Mouse (Mus musculus): ENCODE results near the gene Sumf1. TPM values are rescaled to one million over a fixed set of nuclear protein-coding genes. Genes with fewer than 3 reads are reported as not detected.

The Sumf1 gene
- polyA plus RNA-seq, 1 experiment from 2014 or later = 27.7 TPM

DNA sequence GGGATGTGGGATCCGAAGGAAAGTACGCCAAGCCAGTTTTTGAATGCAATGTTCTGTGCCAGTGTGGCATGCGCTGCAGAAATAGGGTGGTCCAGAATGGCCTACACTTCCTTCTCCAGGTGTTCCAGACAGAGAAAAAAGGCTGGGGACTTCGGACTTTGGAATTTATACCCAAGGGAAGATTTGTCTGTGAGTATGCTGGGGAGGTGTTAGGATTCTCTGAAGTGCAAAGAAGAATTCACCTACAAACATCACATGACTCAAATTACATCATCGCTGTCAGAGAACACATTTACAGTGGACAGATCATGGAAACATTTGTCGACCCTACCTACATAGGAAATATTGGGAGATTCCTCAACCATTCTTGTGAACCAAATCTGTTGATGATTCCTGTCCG lies 109.5 kb downstream of the Sumf1 start:
- peaks cover 15% of the 10 kb centered on the region for H3K36me3 ChIP-seq (ENCODE audit: insufficient read depth, low read length)
- ATAC-seq (ENCODE audit: low FRiP score, low TSS enrichment) = no peak
- 94% methylated on average over 7 of the region's 7 CpGs for WGBS
- H3K4me1 ChIP-seq (ENCODE audit: insufficient read depth, low read length) = no peaks in the 10 kb centered on the region
- no peaks in the 10 kb centered on the region for H3K27me3 ChIP-seq (ENCODE audit: insufficient read depth, low read length)
- H3K4me3 ChIP-seq (ENCODE audit: low read length) = no peak overlapping the region
- no peak overlapping the region for H3K4me2 ChIP-seq (replicated peaks; ENCODE audit: low read depth, low read length)
- no peak overlapping the region for H3K9ac ChIP-seq (replicated peaks; ENCODE audit: low read length)
- no peak overlapping the region for H3K27ac ChIP-seq (ENCODE audit: low read length)
- peaks cover 6% of the 10 kb centered on the region for H3K9me3 ChIP-seq (ENCODE audit: low read length)

DNA sequence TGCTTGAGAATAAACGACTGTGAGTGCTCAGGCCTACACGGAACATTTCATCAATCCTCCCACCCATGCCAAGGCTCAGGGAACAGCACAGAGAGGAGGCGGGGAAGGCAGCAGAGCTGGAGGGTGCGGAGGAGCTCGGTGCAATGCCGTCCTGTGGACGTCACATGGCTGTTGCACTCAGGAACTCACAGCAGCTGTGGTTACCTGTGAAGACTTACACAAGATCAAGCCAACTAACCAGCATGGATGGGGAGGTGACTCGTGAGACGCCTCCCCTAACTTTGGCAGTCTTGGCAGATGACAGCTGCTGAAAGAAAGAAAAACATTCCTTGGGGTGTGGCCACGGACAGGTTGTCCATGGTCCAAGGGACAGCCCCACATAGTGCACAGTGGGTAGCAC lies 110.8 kb downstream of the Sumf1 start:
- WGBS = 82% methylated on average over 10 of the region's 10 CpGs
- H3K9ac ChIP-seq (replicated peaks; ENCODE audit: low read length) = no peak overlapping the region
- no peaks in the 10 kb centered on the region for H3K27me3 ChIP-seq (ENCODE audit: insufficient read depth, low read length)
- H3K4me1 ChIP-seq (ENCODE audit: insufficient read depth, low read length) = no peaks in the 10 kb centered on the region
- H3K4me3 ChIP-seq (ENCODE audit: low read length) = no peak overlapping the region
- H3K36me3 ChIP-seq (ENCODE audit: insufficient read depth, low read length) = peaks cover 15% of the 10 kb centered on the region
- H3K9me3 ChIP-seq (ENCODE audit: low read length) = peaks cover 6% of the 10 kb centered on the region
- H3K27ac ChIP-seq (ENCODE audit: low read length) = no peak overlapping the region
- no peak for ATAC-seq (ENCODE audit: low FRiP score, low TSS enrichment)
- no peak overlapping the region for H3K4me2 ChIP-seq (replicated peaks; ENCODE audit: low read depth, low read length)

GRCm38 (mm10) chr6:108073931-108074330 lies 111.5 kb downstream of the Sumf1 start:
- no peak for ATAC-seq (ENCODE audit: low FRiP score, low TSS enrichment)

DNA sequence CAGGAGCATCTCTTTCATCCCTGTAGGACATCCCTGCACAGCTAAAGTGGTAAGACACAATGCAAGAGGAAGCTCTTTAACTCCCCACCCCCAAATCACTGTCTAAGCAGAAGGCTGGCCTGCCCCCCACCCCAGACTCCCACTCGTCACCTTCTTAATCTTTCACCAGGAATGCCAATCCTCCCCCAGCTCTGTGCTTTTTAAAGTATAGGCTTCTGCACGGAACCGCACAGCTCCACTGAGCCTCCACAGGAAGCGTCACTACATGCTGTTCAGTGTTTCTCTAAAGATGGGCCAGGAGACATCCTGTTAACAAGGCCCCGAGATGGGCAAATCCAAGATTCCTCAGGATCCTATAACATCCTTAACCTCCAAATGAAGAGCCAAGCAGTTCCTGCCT lies 112.3 kb downstream of the Sumf1 start:
- H3K36me3 ChIP-seq (ENCODE audit: insufficient read depth, low read length) = peaks cover 15% of the 10 kb centered on the region
- H3K27me3 ChIP-seq (ENCODE audit: insufficient read depth, low read length) = no peaks in the 10 kb centered on the region
- no peak overlapping the region for H3K4me2 ChIP-seq (replicated peaks; ENCODE audit: low read depth, low read length)
- no peaks in the 10 kb centered on the region for H3K4me1 ChIP-seq (ENCODE audit: insufficient read depth, low read length)
- H3K4me3 ChIP-seq (ENCODE audit: low read length) = no peak overlapping the region
- WGBS = 62% methylated on average over 5 of the region's 5 CpGs
- no peak for ATAC-seq (ENCODE audit: low FRiP score, low TSS enrichment)
- H3K9ac ChIP-seq (replicated peaks; ENCODE audit: low read length) = no peak overlapping the region
- H3K9me3 ChIP-seq (ENCODE audit: low read length) = peaks cover 6% of the 10 kb centered on the region
- H3K27ac ChIP-seq (ENCODE audit: low read length) = no peak overlapping the region

More at GRCm38 (mm10) chr6:108073931-108074330, 111.5 kb downstream of the Sumf1 start:
- H3K4me2 ChIP-seq (replicated peaks; ENCODE audit: low read depth, low read length) = no peak overlapping the region
- 96% methylated on average over 2 of the region's 2 CpGs for WGBS
- no peaks in the 10 kb centered on the region for H3K4me1 ChIP-seq (ENCODE audit: insufficient read depth, low read length)
- no peaks in the 10 kb centered on the region for H3K27me3 ChIP-seq (ENCODE audit: insufficient read depth, low read length)
- no peak overlapping the region for H3K4me3 ChIP-seq (ENCODE audit: low read length)
- peaks cover 6% of the 10 kb centered on the region for H3K9me3 ChIP-seq (ENCODE audit: low read length)
- peaks cover 15% of the 10 kb centered on the region for H3K36me3 ChIP-seq (ENCODE audit: insufficient read depth, low read length)
- no peak overlapping the region for H3K9ac ChIP-seq (replicated peaks; ENCODE audit: low read length)
- H3K27ac ChIP-seq (ENCODE audit: low read length) = no peak overlapping the region

DNA sequence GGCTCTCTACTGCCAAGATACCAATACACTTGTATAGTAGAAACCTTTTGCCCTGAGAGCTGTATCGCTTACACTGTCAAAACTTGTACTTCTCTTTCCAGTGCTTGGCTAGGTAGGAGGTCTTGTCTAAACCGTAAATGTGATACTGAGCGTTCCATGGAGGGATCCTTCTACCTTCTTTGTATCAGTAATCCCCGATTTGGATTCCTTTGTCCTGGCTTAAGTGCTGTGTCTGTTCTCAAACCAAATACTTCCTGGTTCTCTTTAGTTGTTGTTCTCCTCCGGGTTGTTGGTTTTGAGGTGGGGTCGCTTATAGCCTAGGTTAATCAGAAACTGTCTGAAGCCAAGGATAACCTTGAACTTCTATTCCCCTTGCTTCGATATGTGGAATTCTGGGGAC lies 114.4 kb downstream of the Sumf1 start:
- H3K4me3 ChIP-seq (ENCODE audit: low read length) = no peak overlapping the region
- no peaks in the 10 kb centered on the region for H3K4me1 ChIP-seq (ENCODE audit: insufficient read depth, low read length)
- peaks cover 6% of the 10 kb centered on the region for H3K9me3 ChIP-seq (ENCODE audit: low read length)
- no peak for ATAC-seq (ENCODE audit: low FRiP score, low TSS enrichment)
- H3K27ac ChIP-seq (ENCODE audit: low read length) = no peak overlapping the region
- 92% methylated on average over 7 of the region's 7 CpGs for WGBS
- H3K36me3 ChIP-seq (ENCODE audit: insufficient read depth, low read length) = peaks cover 6% of the 10 kb centered on the region
- no peaks in the 10 kb centered on the region for H3K27me3 ChIP-seq (ENCODE audit: insufficient read depth, low read length)
- H3K9ac ChIP-seq (replicated peaks; ENCODE audit: low read length) = no peak overlapping the region
- no peak overlapping the region for H3K4me2 ChIP-seq (replicated peaks; ENCODE audit: low read depth, low read length)

DNA sequence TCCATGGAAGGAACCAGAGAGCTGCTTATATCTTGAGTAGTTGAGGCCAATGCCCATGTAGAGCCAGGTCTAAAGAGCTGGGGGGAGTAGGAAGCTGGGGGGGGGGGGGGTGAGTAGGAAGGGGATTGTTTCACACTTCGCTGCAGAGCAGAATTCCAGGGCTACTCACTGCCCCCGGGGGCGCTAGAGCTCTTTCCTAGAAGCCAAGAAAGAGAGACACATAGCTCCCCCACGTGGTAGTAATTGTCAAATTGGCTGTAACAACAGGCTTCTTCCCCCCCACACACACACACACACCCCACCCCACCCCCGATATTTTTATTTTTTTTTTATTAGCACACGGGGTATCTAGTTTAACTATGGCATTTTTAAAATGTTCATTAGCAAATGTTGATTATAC lies 119.8 kb downstream of the Sumf1 start:
- no peaks in the 10 kb centered on the region for H3K36me3 ChIP-seq (ENCODE audit: insufficient read depth, low read length)
- no peaks in the 10 kb centered on the region for H3K9me3 ChIP-seq (ENCODE audit: low read length)
- WGBS = 13% methylated on average over 6 of the region's 6 CpGs
- peak overlapping the region; percentile 89 for H3K27ac ChIP-seq (ENCODE audit: low read length)
- peak overlapping the region; percentile 69 for H3K4me2 ChIP-seq (replicated peaks; ENCODE audit: low read depth, low read length)
- no peak for ATAC-seq (ENCODE audit: low FRiP score, low TSS enrichment)
- H3K27me3 ChIP-seq (ENCODE audit: insufficient read depth, low read length) = no peaks in the 10 kb centered on the region
- H3K4me3 ChIP-seq (ENCODE audit: low read length) = peak overlapping the region; percentile 59
- no peaks in the 10 kb centered on the region for H3K4me1 ChIP-seq (ENCODE audit: insufficient read depth, low read length)
- H3K9ac ChIP-seq (replicated peaks; ENCODE audit: low read length) = peak overlapping the region; percentile 64

GRCm38 (mm10) chr6:108064918-108065526 lies 120.4 kb downstream of the Sumf1 start, which contains the start of gene Setmar:
Gene Setmar, plus strand, starts transcription at chr6:108065045.
- peak; percentile 98 for ATAC-seq (ENCODE audit: low FRiP score, low TSS enrichment)
- peak within 1 kb of the TSS; percentile 69 for H3K4me2 ChIP-seq (replicated peaks; ENCODE audit: low read depth, low read length)
- WGBS = 0% methylated on average over 22 of the region's 24 CpGs
- no peaks in the 10 kb centered on the region for H3K9me3 ChIP-seq (ENCODE audit: low read length)
- H3K4me3 ChIP-seq (ENCODE audit: low read length) = peak within 1 kb of the TSS; percentile 59
- no peaks in the 10 kb centered on the region for H3K4me1 ChIP-seq (ENCODE audit: insufficient read depth, low read length)
- no peaks in the 10 kb centered on the region for H3K27me3 ChIP-seq (ENCODE audit: insufficient read depth, low read length)
- peak within 1 kb of the TSS; percentile 89 for H3K27ac ChIP-seq (ENCODE audit: low read length)
- peak within 1 kb of the TSS; percentile 72 for H3K9ac ChIP-seq (replicated peaks; ENCODE audit: low read length)
- H3K36me3 ChIP-seq (ENCODE audit: insufficient read depth, low read length) = no peaks in the 10 kb centered on the region

DNA sequence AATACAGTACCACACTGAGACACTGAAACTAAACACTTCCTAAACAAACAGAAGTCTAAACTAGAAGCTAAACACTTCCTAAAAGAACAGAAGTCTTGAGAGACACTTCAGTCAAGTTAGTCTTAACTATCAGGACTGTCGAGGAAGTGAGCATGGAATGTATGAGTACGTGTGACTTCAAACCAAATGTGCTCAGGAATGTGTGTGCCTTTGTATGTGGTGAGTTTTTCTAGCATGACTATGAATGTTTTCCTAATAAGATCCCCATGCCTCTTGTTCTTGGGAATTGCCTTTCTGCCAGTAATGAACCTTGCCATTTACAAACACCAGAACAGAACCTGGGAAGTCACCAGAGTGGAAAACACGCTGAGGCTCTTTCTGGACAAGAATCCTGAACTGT lies 124.3 kb downstream of the Sumf1 start:
- Histone ChIP-seq H3K4me3 (ENCODE audit: low read length) (no peak overlapping the region), H3K27me3 (ENCODE audit: insufficient read depth, low read length) (no peaks in the 10 kb centered on the region), H3K9me3 (ENCODE audit: low read length) (no peaks in the 10 kb centered on the region), H3K4me2 (replicated peaks; ENCODE audit: low read depth, low read length) (no peak overlapping the region), H3K9ac (replicated peaks; ENCODE audit: low read length) (no peak overlapping the region), H3K27ac (ENCODE audit: low read length) (no peak overlapping the region), H3K4me1 (ENCODE audit: insufficient read depth, low read length) (no peaks in the 10 kb centered on the region), H3K36me3 (ENCODE audit: insufficient read depth, low read length) (no peaks in the 10 kb centered on the region)
- no peak for ATAC-seq (ENCODE audit: low FRiP score, low TSS enrichment)
- WGBS = 79% methylated on average over 3 of the region's 3 CpGs

- WGBS = 82% methylated on average over 5 of the region's 5 CpGs
- no peaks in the 10 kb centered on the region for H3K27me3 ChIP-seq (ENCODE audit: insufficient read depth, low read length)
Measured at GRCm38 (mm10) chr6:108058066-108058465, 127.3 kb downstream of the Sumf1 start.

DNA sequence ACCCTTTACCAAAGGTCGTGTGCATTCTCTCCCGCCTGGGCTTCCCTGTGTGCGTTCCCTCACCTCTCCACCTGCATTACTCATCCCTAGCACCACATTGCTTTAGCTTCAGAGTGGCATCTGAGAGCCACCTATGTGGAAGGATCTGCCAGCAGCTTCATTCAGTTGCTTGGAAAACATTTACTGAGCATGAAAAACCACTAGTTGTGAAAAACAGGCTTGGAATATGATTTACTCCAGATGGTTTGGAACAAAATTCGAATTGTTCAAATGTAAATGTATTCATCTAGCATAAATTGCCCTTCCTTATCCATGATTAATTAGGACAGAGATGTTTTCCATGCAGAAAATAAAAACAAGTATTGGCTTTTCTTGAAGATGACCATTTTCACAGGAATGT lies 128.0 kb downstream of the Sumf1 start:
- Histone ChIP-seq H3K9me3 (ENCODE audit: low read length) (no peaks in the 10 kb centered on the region), H3K4me3 (ENCODE audit: low read length) (no peak overlapping the region), H3K9ac (replicated peaks; ENCODE audit: low read length) (no peak overlapping the region), H3K4me2 (replicated peaks; ENCODE audit: low read depth, low read length) (no peak overlapping the region), H3K36me3 (ENCODE audit: insufficient read depth, low read length) (no peaks in the 10 kb centered on the region), H3K4me1 (ENCODE audit: insufficient read depth, low read length) (no peaks in the 10 kb centered on the region), H3K27me3 (ENCODE audit: insufficient read depth, low read length) (no peaks in the 10 kb centered on the region), H3K27ac (ENCODE audit: low read length) (no peak overlapping the region)
- WGBS = 70% methylated on average over 4 of the region's 4 CpGs
- ATAC-seq (ENCODE audit: low FRiP score, low TSS enrichment) = no peak

More at GRCm38 (mm10) chr6:108058066-108058465, 127.3 kb downstream of the Sumf1 start:
- no peaks in the 10 kb centered on the region for H3K9me3 ChIP-seq (ENCODE audit: low read length)
- no peak overlapping the region for H3K4me3 ChIP-seq (ENCODE audit: low read length)
- H3K36me3 ChIP-seq (ENCODE audit: insufficient read depth, low read length) = no peaks in the 10 kb centered on the region
- no peak overlapping the region for H3K27ac ChIP-seq (ENCODE audit: low read length)
- H3K4me1 ChIP-seq (ENCODE audit: insufficient read depth, low read length) = no peaks in the 10 kb centered on the region
- no peak overlapping the region for H3K9ac ChIP-seq (replicated peaks; ENCODE audit: low read length)
- H3K4me2 ChIP-seq (replicated peaks; ENCODE audit: low read depth, low read length) = no peak overlapping the region
- ATAC-seq (ENCODE audit: low FRiP score, low TSS enrichment) = no peak
